Mouse (Mus musculus): ENCODE results near the gene Cyp2c23.

Cyp2c23 gene

GRCm38 (mm10) chr19:44028972-44029371, at the start of gene Cyp2c23:
Gene Cyp2c23, minus strand, starts transcription at chr19:44029208.
- no peak for DNase-seq (ENCODE audit: low spot score)

DNA sequence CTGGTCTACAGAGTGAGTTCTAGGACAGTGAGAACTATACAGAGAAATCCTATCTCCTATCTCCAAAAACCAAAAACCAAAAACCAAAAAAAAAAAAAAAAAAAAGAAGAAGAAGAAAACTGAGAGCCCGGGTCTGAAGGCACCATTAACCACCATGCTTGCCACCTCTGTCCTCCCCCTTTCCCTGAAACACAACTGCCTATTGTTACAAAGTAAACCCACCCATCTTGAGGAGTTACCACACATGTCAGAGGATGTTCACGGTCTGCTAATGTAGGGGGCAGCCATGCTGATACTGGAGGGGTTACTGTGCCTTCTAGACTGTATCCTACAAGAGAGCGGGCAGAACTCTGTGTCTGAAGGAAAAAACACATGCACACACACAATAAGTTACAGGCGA, 48.0 kb upstream of the Cyp2c23 start:
- no peak for DNase-seq (ENCODE audit: low spot score)

- no peak for DNase-seq (ENCODE audit: low spot score)
Measured at GRCm38 (mm10) chr19:44076457-44076856, 47.4 kb upstream of the Cyp2c23 start.

- DNase-seq (ENCODE audit: low spot score), result no peak
Measured at GRCm38 (mm10) chr19:44074986-44075385, 46.0 kb upstream of the Cyp2c23 start.

DNA sequence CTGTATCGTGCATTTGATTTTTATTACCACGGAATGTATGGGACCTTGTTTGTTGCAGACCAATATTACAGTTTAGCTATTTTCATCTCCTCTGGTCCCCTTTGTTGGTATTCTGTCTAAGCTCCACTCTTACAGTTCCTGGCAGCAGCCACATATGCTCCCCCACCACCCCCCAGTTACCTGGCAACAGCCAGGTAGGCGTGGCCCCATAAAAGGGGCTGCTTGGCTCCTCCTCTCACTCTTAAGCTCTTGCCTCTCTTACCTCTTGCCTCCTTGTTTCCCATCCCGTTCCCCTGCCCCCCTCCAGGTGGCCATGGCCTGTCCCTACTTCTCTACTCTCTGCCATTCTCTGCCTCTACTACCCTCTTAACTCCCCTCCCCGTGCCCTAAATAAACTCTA, 42.2 kb upstream of the Cyp2c23 start:
- no peak for DNase-seq (ENCODE audit: low spot score)

GRCm38 (mm10) chr19:44069914-44070232, 40.9 kb upstream of the Cyp2c23 start:
- DNase-seq (ENCODE audit: low spot score), result no peak

DNA sequence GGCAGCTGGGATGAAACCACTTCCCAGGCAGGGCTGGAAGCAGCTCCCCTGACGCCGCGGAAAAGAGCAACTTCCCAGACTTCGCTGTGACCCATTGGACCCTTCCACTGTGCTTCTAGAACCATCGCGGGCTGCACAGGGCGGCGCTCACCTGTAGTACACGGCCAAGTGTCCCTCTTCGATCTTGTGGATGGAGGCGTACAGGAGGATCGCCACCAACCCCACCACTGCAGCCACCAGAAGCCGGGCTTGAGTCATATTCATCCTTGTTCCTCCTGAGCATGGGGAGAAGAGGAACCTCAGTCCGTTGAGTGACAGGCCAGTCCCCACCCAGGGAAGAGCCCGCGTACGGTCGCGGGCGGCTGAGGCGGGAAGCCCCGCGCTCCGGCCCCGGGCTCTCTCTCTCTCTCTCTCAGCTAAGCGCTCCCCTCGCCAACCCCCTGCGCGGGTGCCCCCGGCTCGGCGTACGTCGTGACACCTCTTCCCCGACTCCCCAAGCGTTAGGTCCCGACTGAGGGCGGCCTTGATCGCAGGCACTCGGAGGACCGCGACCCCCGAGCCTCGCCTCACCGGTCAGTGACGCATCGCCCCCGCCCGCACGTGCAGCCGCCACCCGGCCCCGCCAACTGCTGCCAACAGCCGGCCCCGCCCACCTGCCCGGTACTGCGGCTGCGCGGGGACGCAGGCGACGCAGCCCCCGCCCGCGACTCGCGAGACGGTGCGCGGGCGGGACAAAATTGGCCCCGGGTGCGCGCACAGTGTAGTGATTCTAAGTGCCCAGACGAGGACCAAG, 40.3 kb upstream of the Cyp2c23 start, which contains the start of gene Erlin1:
Gene Erlin1 (minus strand): TSS at position 665 of the 793 bp plus-strand sequence.
- peak; percentile 85 for DNase-seq (ENCODE audit: low spot score)

DNA sequence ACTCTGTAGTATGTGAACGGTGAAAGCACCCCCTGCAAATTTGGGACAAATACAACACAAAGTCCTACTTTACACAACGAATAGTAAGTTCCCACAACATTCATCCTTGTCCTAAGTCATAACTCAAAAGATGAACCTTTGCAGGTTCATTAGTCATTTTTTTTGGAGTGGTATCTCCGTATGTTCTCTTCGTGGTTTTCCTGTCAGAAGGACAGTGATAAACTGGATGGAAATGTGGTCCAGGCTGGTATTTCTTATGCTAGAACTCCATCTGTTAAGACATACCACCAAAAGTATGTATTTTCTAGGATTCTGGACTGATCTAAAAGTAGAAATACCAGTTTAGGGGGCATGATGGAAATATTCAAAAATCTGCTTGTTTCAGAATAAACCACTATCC, 39.2 kb upstream of the Cyp2c23 start:
- no peak for DNase-seq (ENCODE audit: low spot score)

GRCm38 (mm10) chr19:44067323-44068049, 38.5 kb upstream of the Cyp2c23 start:
- peak; percentile 65 for DNase-seq (ENCODE audit: low spot score)

DNA sequence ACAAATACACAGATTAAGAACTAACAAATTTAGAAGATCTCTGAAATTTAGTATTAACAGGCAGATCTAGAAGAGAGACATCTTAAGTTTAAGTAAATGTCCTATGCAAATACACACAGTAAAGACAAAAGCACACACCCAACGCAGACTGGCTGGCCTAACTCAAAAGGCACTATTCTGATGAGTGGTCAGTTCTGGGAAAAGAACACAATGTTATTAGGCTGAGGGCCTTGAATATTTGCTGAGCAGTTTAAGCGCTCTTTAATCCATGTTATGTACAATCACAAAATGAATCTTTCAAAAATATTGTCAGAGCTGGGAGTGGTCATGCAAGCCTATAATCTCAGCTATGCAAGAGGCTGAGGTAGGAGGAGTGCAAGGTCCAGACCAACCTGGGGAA, 35.7 kb upstream of the Cyp2c23 start:
- no peak for DNase-seq (ENCODE audit: low spot score)

GRCm38 (mm10) chr19:44063773-44064172, 34.8 kb upstream of the Cyp2c23 start:
- DNase-seq (ENCODE audit: low spot score), result no peak

DNA sequence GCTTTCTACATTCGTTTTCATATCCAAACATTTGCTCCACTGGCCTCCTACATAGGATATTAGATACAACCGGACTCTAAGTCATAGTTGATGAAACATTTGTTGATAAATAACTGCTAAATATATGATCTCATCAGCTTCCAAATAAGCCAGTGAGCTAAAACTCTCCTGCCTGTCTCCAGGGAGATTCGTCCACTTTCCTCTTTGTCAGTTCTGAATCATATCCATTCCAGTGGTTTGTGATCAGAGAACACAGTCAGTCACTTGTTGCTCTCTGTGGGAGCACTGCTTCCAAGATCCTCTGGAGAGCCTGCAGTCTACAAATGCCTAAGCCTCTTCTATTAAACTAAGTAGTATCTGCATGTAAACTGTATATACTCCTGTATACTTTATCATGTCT, 31.2 kb upstream of the Cyp2c23 start:
- DNase-seq (ENCODE audit: low spot score), result no peak

DNA sequence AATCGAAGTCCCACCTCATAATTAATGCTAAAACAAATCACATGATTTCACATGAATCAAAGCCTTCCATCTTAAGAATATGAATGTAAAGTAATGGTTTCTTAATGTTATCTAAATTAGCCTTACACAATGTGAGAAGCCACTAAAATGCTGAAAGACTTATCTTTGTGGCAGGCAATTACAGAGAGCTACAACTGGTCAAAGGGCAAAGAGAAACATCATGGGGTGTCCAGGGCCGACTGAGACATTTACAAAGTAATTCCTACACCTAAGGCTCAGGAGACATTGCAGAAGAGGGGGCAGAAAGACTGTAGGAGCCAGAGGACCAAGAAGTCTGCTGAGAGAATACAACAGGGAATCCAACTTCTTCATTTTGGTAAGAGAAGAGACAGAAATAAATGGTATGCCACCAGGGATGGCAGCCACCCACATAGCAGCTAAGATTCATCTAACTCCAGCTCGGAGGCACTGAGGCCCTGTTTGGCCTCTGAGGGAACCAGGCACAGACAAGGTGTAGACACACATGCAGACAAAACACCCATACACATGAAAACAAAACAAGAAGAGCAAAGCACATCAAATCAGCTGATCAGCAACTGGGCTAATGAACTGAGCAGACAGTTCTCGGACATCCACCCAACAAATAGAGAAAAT, 26.3 kb upstream of the Cyp2c23 start:
- DNase-seq (ENCODE audit: low spot score), result no peak

- no peak for DNase-seq (ENCODE audit: low spot score)
Measured at GRCm38 (mm10) chr19:44050388-44050787, 21.4 kb upstream of the Cyp2c23 start.

GRCm38 (mm10) chr19:44049282-44049681, 20.3 kb upstream of the Cyp2c23 start:
- DNase-seq (ENCODE audit: low spot score), result peak; percentile 39

DNA sequence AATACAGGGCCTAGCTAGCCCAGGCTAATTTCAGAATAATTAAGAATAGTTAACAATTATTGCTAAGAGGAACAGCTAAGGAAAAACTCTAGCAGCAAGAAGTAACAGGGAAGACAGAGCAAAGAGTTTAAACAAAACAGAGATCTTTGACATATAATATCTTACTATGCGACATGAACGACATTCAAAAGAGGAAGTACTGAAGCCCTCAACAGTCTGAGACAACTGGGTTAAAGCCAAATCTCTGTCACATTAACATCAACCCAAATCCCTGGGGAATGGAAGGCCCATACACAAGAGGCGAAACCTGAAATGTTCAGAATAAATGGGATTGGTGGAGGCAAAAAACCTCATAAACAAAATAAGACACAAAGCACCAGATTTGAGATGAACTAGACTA, 16.8 kb upstream of the Cyp2c23 start:
- peak; percentile 27 for DNase-seq (ENCODE audit: low spot score)

DNA sequence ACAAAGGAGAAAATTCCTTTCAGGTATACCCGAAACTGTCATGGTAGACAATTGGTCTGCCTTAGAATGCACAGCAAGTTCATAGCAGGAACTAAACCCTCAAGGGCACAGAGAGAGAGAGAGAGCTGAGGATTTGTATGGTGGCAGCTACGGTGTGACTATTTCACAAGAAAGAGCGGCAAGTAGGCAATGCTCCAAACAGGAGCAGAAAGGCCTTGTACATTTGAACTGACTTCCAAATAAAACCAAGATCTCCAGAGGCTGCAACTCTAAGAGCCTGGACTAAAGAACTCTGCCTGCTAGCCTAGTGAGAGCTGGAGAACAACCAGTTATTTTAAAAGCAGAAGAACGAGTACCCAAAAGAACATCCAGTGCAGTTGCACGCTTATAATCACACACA, 13.1 kb upstream of the Cyp2c23 start:
- DNase-seq (ENCODE audit: low spot score), result peak; percentile 82

- no peak for DNase-seq (ENCODE audit: low spot score)
Measured at GRCm38 (mm10) chr19:44033396-44033795, 4.4 kb upstream of the Cyp2c23 start.

GRCm38 (mm10) chr19:44032046-44032744, 3.2 kb upstream of the Cyp2c23 start:
- DNase-seq (ENCODE audit: low spot score), result no peak

DNA sequence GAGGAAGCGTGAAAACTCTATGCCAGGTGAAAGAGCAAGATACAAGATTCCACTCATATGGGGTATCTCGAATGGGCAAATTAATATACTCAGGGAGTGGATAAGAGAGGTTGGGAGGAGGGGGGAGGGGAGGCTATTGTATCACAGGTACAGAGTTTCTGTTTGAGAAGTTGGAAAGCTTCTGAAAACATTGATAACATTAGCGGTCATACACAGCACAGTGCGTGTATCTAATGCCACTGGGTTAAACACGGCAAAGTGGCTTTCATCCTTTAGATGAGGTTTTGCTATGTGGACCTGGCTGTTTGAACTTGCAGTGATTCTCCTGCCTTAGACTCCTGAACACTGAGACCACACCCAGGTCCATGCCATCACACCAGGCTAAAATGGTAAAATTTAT, 1.0 kb upstream of the Cyp2c23 start:
- DNase-seq (ENCODE audit: low spot score), result no peak

- no peak for DNase-seq (ENCODE audit: low spot score)
Measured at GRCm38 (mm10) chr19:44026956-44027530, 2.0 kb downstream of the Cyp2c23 start.

Measured in adipocyte (in vitro differentiated cells).